19 mouse cellular contexts compared by ENCODE assay signal in the genomic region with DNA sequence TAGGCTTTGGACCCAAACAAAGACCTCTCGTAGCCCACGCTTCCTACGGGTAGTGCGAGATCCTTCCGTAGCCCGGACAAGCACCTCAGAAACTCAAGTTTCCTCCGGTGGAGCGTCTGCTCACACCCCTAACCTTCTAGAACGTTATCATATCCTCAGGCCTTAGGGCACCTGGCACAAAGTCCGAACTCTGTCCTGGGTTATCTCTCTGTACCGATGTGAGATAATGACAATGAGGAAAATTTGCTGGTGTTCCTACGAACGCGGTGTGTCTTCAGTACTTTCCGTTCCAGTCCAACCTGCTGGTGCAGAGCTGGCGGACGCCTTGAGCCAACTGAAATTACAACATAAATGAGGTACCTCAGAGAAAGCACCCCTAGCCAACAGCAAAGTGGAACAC. TPM values are rescaled to one million over a fixed set of nuclear protein-coding genes. Genes with fewer than 3 reads are reported as not detected.
"Had no signal": no experiment of that assay in that cellular context is flagged by ENCODE, and none has a peak within 500 bp of the region (broad histone marks: within the 10 kb centered on the region; RNA-seq: fewer than 3 reads in every experiment).

No protein-coding gene starts in this region.

- H3K4me3 ChIP-seq: lung, embryonic 15.5 days; megakaryocyte, embryonic 14.5 days; midbrain, embryonic 13.5 days; midbrain, embryonic 15.5 days; neural tube, embryonic 12.5 days had no signal

- H3K27me3 ChIP-seq: lung, embryonic 15.5 days; midbrain, embryonic 15.5 days had no signal

- H3K27ac ChIP-seq: lung, embryonic 15.5 days; macrophage; midbrain, embryonic 13.5 days; midbrain, embryonic 15.5 days had no signal

- H3K4me1 ChIP-seq: lung, embryonic 15.5 days had no signal

- H3K9me3 ChIP-seq: lung, embryonic 15.5 days; midbrain, embryonic 13.5 days; midbrain, embryonic 15.5 days; neural tube, embryonic 12.5 days had no signal

- DNase-seq: liver, postnatal 0 days; lung, adult 2 months; lung, postnatal 14 days; lung, postnatal 36 days; right cerebral cortex, postnatal 14 days; spleen, adult 18-20 months; thymus, adult 2 months; thymus, postnatal 25 days had no signal

- H3K9ac ChIP-seq: liver, postnatal 0 days; lung, embryonic 15.5 days; midbrain, embryonic 13.5 days; midbrain, embryonic 15.5 days; neural tube, embryonic 12.5 days had no signal

- H3K36me3 ChIP-seq: lung, embryonic 15.5 days; midbrain, embryonic 13.5 days; midbrain, embryonic 15.5 days; neural tube, embryonic 12.5 days had no signal

- H3K4me2 ChIP-seq: lung, embryonic 15.5 days; midbrain, embryonic 11.5 days; midbrain, embryonic 13.5 days; midbrain, embryonic 15.5 days; neural tube, embryonic 12.5 days had no signal

- ATAC-seq: liver, postnatal 0 days; lung, postnatal 0 days; midbrain, embryonic 13.5 days; midbrain, embryonic 15.5 days had no signal

RNA-seq across cellular contexts. Expression of a gene that starts 23.3 kb away (rescaled TPM):
- total RNA-seq: megakaryocyte progenitor cell, adult 5-6 weeks; monocyte, adult 5-6 weeks; neutrophil, adult 5-6 weeks had no signal
- polyA plus RNA-seq: liver, postnatal 0 days; macrophage; midbrain, embryonic 11.5 days had no signal

RNA-seq across cellular contexts. Expression of a gene that starts 50.6 kb away (rescaled TPM):
- total RNA-seq: megakaryocyte progenitor cell, adult 5-6 weeks; monocyte, adult 5-6 weeks; neutrophil, adult 5-6 weeks had no signal
- polyA plus RNA-seq: liver, postnatal 0 days; lung, postnatal 0 days; macrophage had no signal
